In genomic region chr6:56568470-56569372, GRCm38 (mm10) we compare ENCODE assay signal across 8 mouse cellular contexts. TPM values are rescaled to one million over a fixed set of nuclear protein-coding genes. Genes with fewer than 3 reads are reported as not detected.
DNase-seq lines count a peak whose midpoint lies in the region; ATAC-seq lines count a peak whose summit lies in the region.

Gene Pde1c, minus strand, starts transcription at chr6:56569103.

- peak; percentile 11 for DNase-seq in urinary bladder, postnatal 25 days (ENCODE audit: low spot score)
- DNase-seq in urinary bladder, postnatal 4 days (ENCODE audit: low spot score in 2 of 2) = no peak
- DNase-seq in layer of hippocampus, adult 18-20 months (ENCODE audit: low spot score in 2 of 2) = no peak

- H3K9ac ChIP-seq in heart, embryonic 11.5 days (ENCODE audit: low read depth, low read length) = peak within 1 kb of the TSS; percentile 74
- peak within 1 kb of the TSS; percentile 52 for H3K9ac ChIP-seq in kidney, embryonic 14.5 days (ENCODE audit: low read depth, low read length)
- peak within 1 kb of the TSS; percentile 10 for H3K9ac ChIP-seq in lung, embryonic 15.5 days
- peak within 1 kb of the TSS; percentile 34 for H3K9ac ChIP-seq in neural tube, embryonic 14.5 days (replicated peaks; ENCODE audit: low read depth, low read length)

- H3K36me3 ChIP-seq in heart, embryonic 11.5 days (ENCODE audit: control insufficient read depth, insufficient read depth, low read length) = no peaks in the 10 kb centered on the region
- no peaks in the 10 kb centered on the region for H3K36me3 ChIP-seq in kidney, embryonic 14.5 days (ENCODE audit: control insufficient read depth, insufficient read depth, low read length)
- no peaks in the 10 kb centered on the region for H3K36me3 ChIP-seq in lung, embryonic 15.5 days
- no peaks in the 10 kb centered on the region for H3K36me3 ChIP-seq in neural tube, embryonic 14.5 days (ENCODE audit: control insufficient read depth, insufficient read depth, low read length)

- peak; percentile 91 for ATAC-seq in common myeloid progenitor, adult 5-6 weeks (replicated peaks; ENCODE audit: low read depth, poor library complexity, severe bottlenecking)
- ATAC-seq in heart, embryonic 11.5 days (replicated peaks; ENCODE audit: insufficient number of reproducible peaks, low FRiP score, low TSS enrichment) = peak; percentile 59
- ATAC-seq in kidney, embryonic 14.5 days (ENCODE audit: low FRiP score, low TSS enrichment) = peak; percentile 86; the same call in 1 of the 2 replicates
- ATAC-seq in lung, embryonic 15.5 days (ENCODE audit: borderline replicate concordance, extremely low read depth, low FRiP score, low TSS enrichment) = peak; percentile 77; the same call in 1 of the 2 replicates
- ATAC-seq in neural tube, embryonic 14.5 days (ENCODE audit: low read depth) = peak; percentile 91

- H3K27ac ChIP-seq in heart, embryonic 11.5 days (ENCODE audit: low read depth, low read length) = no peak within 1 kb of the TSS
- H3K27ac ChIP-seq in kidney, embryonic 14.5 days (ENCODE audit: low read depth, low read length) = no peak within 1 kb of the TSS
- H3K27ac ChIP-seq in lung, embryonic 15.5 days = no peak within 1 kb of the TSS
- no peak within 1 kb of the TSS for H3K27ac ChIP-seq in neural tube, embryonic 14.5 days (ENCODE audit: low read depth, low read length)

- H3K4me3 ChIP-seq in heart, embryonic 11.5 days (ENCODE audit: low read depth, low read length) = peak within 1 kb of the TSS; percentile 67
- H3K4me3 ChIP-seq in kidney, embryonic 14.5 days (ENCODE audit: low read length) = peak within 1 kb of the TSS; percentile 66
- H3K4me3 ChIP-seq in lung, embryonic 15.5 days = peak within 1 kb of the TSS; percentile 52
- peak within 1 kb of the TSS; percentile 62 for H3K4me3 ChIP-seq in neural tube, embryonic 14.5 days (ENCODE audit: low read depth, low read length)

- no peaks in the 10 kb centered on the region for H3K9me3 ChIP-seq in heart, embryonic 11.5 days (replicated peaks; ENCODE audit: control insufficient read depth, low read length)
- no peaks in the 10 kb centered on the region for H3K9me3 ChIP-seq in kidney, embryonic 14.5 days (ENCODE audit: control insufficient read depth, low read length)
- H3K9me3 ChIP-seq in lung, embryonic 15.5 days = no peaks in the 10 kb centered on the region
- H3K9me3 ChIP-seq in neural tube, embryonic 14.5 days (ENCODE audit: control insufficient read depth, low read length) = no peaks in the 10 kb centered on the region

- WGBS in heart, embryonic 11.5 days (ENCODE audit: insufficient replicate concordance) = under 1% methylated on average over 48 of the region's 48 CpGs
- WGBS in kidney, embryonic 14.5 days = 1% methylated on average over 48 of the region's 48 CpGs
- under 1% methylated on average over 48 of the region's 48 CpGs for WGBS in lung, embryonic 15.5 days
- under 1% methylated on average over 48 of the region's 48 CpGs for WGBS in neural tube, embryonic 14.5 days

- H3K4me2 ChIP-seq in heart, embryonic 11.5 days = peak within 1 kb of the TSS; percentile 88
- H3K4me2 ChIP-seq in kidney, embryonic 14.5 days (replicated peaks; ENCODE audit: low read depth, low read length) = peak within 1 kb of the TSS; percentile 89
- H3K4me2 ChIP-seq in lung, embryonic 15.5 days = peak within 1 kb of the TSS; percentile 82
- H3K4me2 ChIP-seq in neural tube, embryonic 14.5 days (ENCODE audit: low read depth, low read length) = peak within 1 kb of the TSS; percentile 93

- no peaks in the 10 kb centered on the region for H3K4me1 ChIP-seq in heart, embryonic 11.5 days (ENCODE audit: control insufficient read depth, insufficient read depth, low read length)
- no peaks in the 10 kb centered on the region for H3K4me1 ChIP-seq in kidney, embryonic 14.5 days (ENCODE audit: control insufficient read depth, insufficient read depth, low read length)
- 0 out of 2 replicates have a peak, but pooled peaks cover 4% of the 10 kb centered on the region for H3K4me1 ChIP-seq in lung, embryonic 15.5 days
- H3K4me1 ChIP-seq in neural tube, embryonic 14.5 days (ENCODE audit: control insufficient read depth, insufficient read depth, low read length) = no peaks in the 10 kb centered on the region

- H3K27me3 ChIP-seq in heart, embryonic 11.5 days (ENCODE audit: control insufficient read depth, insufficient read depth, low read length) = no peaks in the 10 kb centered on the region
- peaks cover 4% of the 10 kb centered on the region; the same call in 1 of the 2 replicates for H3K27me3 ChIP-seq in kidney, embryonic 14.5 days (ENCODE audit: control insufficient read depth, insufficient read depth, low read length)
- H3K27me3 ChIP-seq in lung, embryonic 15.5 days = peaks cover 14% of the 10 kb centered on the region
- H3K27me3 ChIP-seq in neural tube, embryonic 14.5 days (ENCODE audit: control insufficient read depth, insufficient read depth, low read length) = no peaks in the 10 kb centered on the region

RNA-seq across cellular contexts. Expression of gene Pde1c, which starts in this region (rescaled TPM):
- total RNA-seq in common myeloid progenitor, adult 5-6 weeks (2017) = 0.49 and 1.5 TPM in 2 replicates
- 2.4 and 2.6 TPM in 2 replicates for polyA plus RNA-seq in heart, embryonic 11.5 days (2014; fragmentation: Nextera tagmentation; extraction: Ambion mirVana)
- 0.93 and 1.1 TPM in 2 replicates for polyA plus RNA-seq in kidney, embryonic 14.5 days (2014; fragmentation: Nextera tagmentation; extraction: Ambion mirVana)
- 0.86 and 1.2 TPM in 2 replicates for polyA plus RNA-seq in lung, embryonic 15.5 days (2015; fragmentation: Nextera tagmentation; extraction: Ambion mirVana)
- polyA plus RNA-seq in neural tube, embryonic 14.5 days (2014; fragmentation: Nextera tagmentation; extraction: Ambion mirVana) = 10.9 and 13.5 TPM in 2 replicates
- total RNA-seq in layer of hippocampus, adult 18-20 months (2021) = 1 to 10 TPM; 4.4 to 4.7 TPM

Comparison
In these comparisons a context has a peak if more than half of its experiments do, and no peak if none do; other contexts are left out.
1. H3K9ac ChIP-seq: peak in every context shown above with its lines; median percentile 74 in heart, embryonic 11.5 days; 52 in kidney, embryonic 14.5 days; 34 in neural tube, embryonic 14.5 days; 10 in lung, embryonic 15.5 days.